Mouse (Mus musculus) megakaryocyte, embryonic 14.5 days (primary cell): ENCODE data around the gene Nrbf2.

Source experiments
- FLI1 ChIP-seq: IDR thresholded peaks from 2 replicates; pipeline ENCODE4 v1.6.1; 2012; ENCODE audit warnings: low read length, inconsistent platforms, mixed read lengths
- GATA1 ChIP-seq: IDR thresholded peaks from 3 replicates; pipeline ENCODE4 v1.6.1; 2012; ENCODE audit warnings: mixed read lengths, low read length, inconsistent platforms, borderline replicate concordance

GRCm38 (mm10) chr10:67317931-67318460 is 32.9 kb upstream of the Nrbf2 start:
- TF ChIP-seq GATA1 (no peak), FLI1 (no peak)
